Mouse (Mus musculus) myocyte (in vitro differentiated cells): Measurements from ENCODE around the gene Wdr5.

Experiments
- E2F4 ChIP-seq: IDR thresholded peaks from one replicate; pipeline ENCODE4 v1.6.1; 2011; ENCODE audit warnings: mild to moderate bottlenecking, control low read depth, moderate library complexity; ENCODE audit not compliant: insufficient read depth
- MAX ChIP-seq: IDR thresholded peaks from one replicate; pipeline ENCODE4 v1.6.1; 2011; ENCODE audit warnings: low read depth, mild to moderate bottlenecking, control low read depth
- MYOD1 ChIP-seq, 3 experiments: IDR thresholded peaks; one replicate each; pipeline ENCODE4 v1.6.1; 2011; ENCODE audit warnings: control low read depth in 2 of 3, low read depth in 2 of 3, mild to moderate bottlenecking in 2 of 3, moderate library complexity in 1 of 3; ENCODE audit not compliant: insufficient read length in 2 of 3, control insufficient read depth in 1 of 3
- MYOG ChIP-seq, 3 experiments: IDR thresholded peaks; one replicate each; pipeline ENCODE4 v1.6.1; 2011; ENCODE audit warnings: control low read depth in 2 of 3, low read depth in 2 of 3, mild to moderate bottlenecking in 2 of 3; ENCODE audit not compliant: insufficient read length in 2 of 3, control insufficient read depth in 1 of 3, insufficient read depth in 1 of 3
- POLR2A ChIP-seq: IDR thresholded peaks from one replicate; pipeline ENCODE4 v1.6.1; 2011; ENCODE audit warnings: low read depth, mild to moderate bottlenecking, control low read depth, moderate library complexity; ENCODE audit not compliant: insufficient read length
- POLR2AphosphoS2 ChIP-seq: IDR thresholded peaks from one replicate; pipeline ENCODE4 v1.6.1; 2011; ENCODE audit warnings: low read depth, control low read depth; ENCODE audit not compliant: insufficient read length
- TCF12 ChIP-seq: IDR thresholded peaks from one replicate; pipeline ENCODE4 v1.6.1; 2011; ENCODE audit warnings: mild to moderate bottlenecking, control low read depth; ENCODE audit not compliant: poor library complexity, insufficient read depth, severe bottlenecking
- TCF3 ChIP-seq: IDR thresholded peaks from one replicate; pipeline ENCODE4 v1.6.1; 2011; ENCODE audit warnings: low read depth, control low read depth; ENCODE audit not compliant: insufficient read length
- USF1 ChIP-seq: IDR thresholded peaks from one replicate; pipeline ENCODE4 v1.6.1; 2011; ENCODE audit warnings: low read depth, mild to moderate bottlenecking, control low read depth, moderate library complexity

DNA sequence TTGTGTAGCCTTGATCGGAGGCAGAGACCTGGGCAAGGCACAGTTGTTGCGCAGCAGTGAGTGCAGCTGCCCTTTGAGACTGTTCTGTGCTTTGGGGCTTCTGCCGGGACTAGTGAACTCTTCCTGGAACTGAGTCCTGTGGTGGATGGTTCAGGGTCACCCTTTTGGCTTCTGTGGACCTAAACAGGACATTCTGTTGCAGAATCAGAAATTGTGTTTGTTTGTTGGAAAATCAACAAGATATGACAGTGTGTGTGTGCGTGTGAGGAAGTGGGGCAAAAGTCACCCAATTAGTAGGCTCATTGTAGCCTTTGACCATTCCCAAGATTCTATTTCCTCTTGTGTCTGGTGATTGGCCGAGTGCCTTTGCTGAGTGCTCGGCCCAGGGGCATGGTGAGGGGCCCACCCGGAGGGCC lies 45.8 kb downstream of the Wdr5 start:
- TF ChIP-seq MYOD1 (IDR thresholded peaks at IDR 0.05; ENCODE audit: control insufficient read depth in 1 of 3, insufficient read length in 2 of 3, low read depth in 2 of 3) (no peak), MYOG (IDR thresholded peaks at IDR 0.05; ENCODE audit: control insufficient read depth in 1 of 3, insufficient read depth in 1 of 3, insufficient read length in 2 of 3, low read depth in 2 of 3) (no peak), POLR2AphosphoS2 (no peak), TCF3 (no peak), TCF12 (no peak), POLR2A (no peak), USF1 (no peak), E2F4 (no peak), MAX (no peak)
